Mouse (Mus musculus) neural tube, embryonic 15.5 days (tissue): ENCODE measurements around the gene Ppp1r1c. TPM values are rescaled to one million over a fixed set of nuclear protein-coding genes. Genes with fewer than 3 reads are reported as not detected.
"Not testable (repeated sequence)": the region's sequence is repeated elsewhere in the genome, so short reads cannot be mapped to it uniquely, and the experiment has no call there.

Experiments
- ATAC-seq: fragments of 200-750 bp; cut with Nextera tagmentation; 2 replicates; pipeline ENCODE4 v1.8.0; 2017; ENCODE audit warnings: mild to moderate bottlenecking, moderate TSS enrichment, moderate library complexity; ENCODE audit not compliant: low FRiP score
- H3K27ac ChIP-seq: fragments of 300-500 bp; sonication (generic); replicated peaks from 2 replicates; pipeline ENCODE4 v1.5.1; 2015; ENCODE audit warnings: mild to moderate bottlenecking, inconsistent platforms
- H3K27me3 ChIP-seq: fragments of 300-500 bp; sonication (generic); replicated peaks from 2 replicates; pipeline ENCODE4 v1.6.1; 2015; ENCODE audit warnings: inconsistent platforms
- H3K36me3 ChIP-seq: fragments of 300-500 bp; sonication (generic); 2 replicates; pipeline ENCODE4 v1.6.1; 2015; ENCODE audit warnings: inconsistent platforms
- H3K4me1 ChIP-seq: fragments of 300-500 bp; sonication (generic); 2 replicates; pipeline ENCODE4 v1.6.1; 2015; ENCODE audit warnings: inconsistent platforms
- H3K4me2 ChIP-seq: fragments of 300-500 bp; sonication (generic); 2 replicates; pipeline ENCODE4 v1.6.1; 2015; ENCODE audit warnings: inconsistent platforms, mild to moderate bottlenecking, moderate library complexity
- H3K4me3 ChIP-seq: fragments of 300-500 bp; sonication (generic); replicated peaks from 2 replicates; pipeline ENCODE4 v1.5.1; 2015; ENCODE audit warnings: mild to moderate bottlenecking, inconsistent platforms
- H3K9ac ChIP-seq: fragments of 300-500 bp; sonication (generic); replicated peaks from 2 replicates; pipeline ENCODE4 v1.6.1; 2015; ENCODE audit warnings: mild to moderate bottlenecking, inconsistent platforms
- H3K9me3 ChIP-seq: fragments of 300-500 bp; sonication (generic); replicated peaks from 2 replicates; pipeline ENCODE4 v1.6.1; 2016; ENCODE audit warnings: inconsistent platforms
- WGBS: fragments of 180-500 bp; shearing (Covaris S2); methylation state at CpG from one replicate; pipeline ENCODE4 v1.1.7; 2015; ENCODE audit warnings: mixed read lengths; 5-methylcytosine and 5-hydroxymethylcytosine counted together
- polyA plus RNA-seq: library from polyadenylated mRNA; unstranded; fragments of >200 nt; fragmentation: Nextera tagmentation; extraction: Ambion mirVana; gene quantifications from 2 replicates; pipeline ENCODE4 v1.2.1, GENCODE M21; 2015

Ppp1r1c gene
- polyA plus RNA-seq, 1 experiment from 2014 or later: 30.0 TPM

DNA sequence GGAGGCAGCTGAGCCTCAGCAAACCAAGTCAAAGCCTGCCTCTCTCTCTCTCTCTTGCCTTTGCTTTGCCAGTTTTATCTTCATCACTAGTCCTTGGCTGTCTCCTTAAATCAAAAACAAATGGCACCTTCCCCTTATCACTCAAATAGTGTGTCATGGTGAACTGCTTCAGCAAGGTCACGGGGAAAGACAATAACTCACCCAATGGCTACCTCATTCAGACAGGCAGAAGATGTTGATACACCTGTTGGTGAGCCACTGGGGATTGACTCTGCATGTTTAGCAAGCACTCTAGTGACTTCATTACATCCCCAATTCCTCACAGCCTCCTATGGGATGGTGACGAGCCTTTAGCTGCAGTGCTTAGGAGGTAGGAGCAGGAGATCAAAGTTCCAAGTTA is 89.9 kb downstream of the Ppp1r1c start:
- 53% methylated on average over 2 of the region's 2 CpGs for WGBS
- Histone ChIP-seq H3K9ac (no peak overlapping the region), H3K4me1 (no peaks in the 10 kb centered on the region), H3K27me3 (no peaks in the 10 kb centered on the region), H3K4me3 (no peak overlapping the region), H3K4me2 (no peak overlapping the region), H3K27ac (no peak overlapping the region), H3K9me3 (no peaks in the 10 kb centered on the region), H3K36me3 (no peaks in the 10 kb centered on the region)
- no peak for ATAC-seq

DNA sequence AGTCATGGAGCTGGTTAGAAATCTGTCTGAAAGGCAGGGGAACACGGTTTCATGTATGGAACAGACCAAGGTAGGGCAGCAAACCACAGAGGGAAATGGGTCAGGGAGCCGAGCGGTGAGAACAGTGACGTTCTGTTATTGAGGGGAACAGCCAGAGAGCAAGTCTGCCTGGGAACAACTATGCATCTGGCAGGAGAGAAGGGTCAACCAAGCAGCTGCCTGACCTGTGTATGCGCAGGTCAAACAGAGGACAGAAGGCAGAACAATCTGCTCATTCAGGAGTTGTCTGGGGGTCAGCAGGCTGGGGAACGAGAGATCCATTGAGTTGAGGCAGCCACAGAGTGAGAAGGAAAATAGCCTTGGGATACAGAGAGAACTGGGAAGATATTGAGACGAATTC is 91.0 kb downstream of the Ppp1r1c start:
- H3K9me3 ChIP-seq: no peaks in the 10 kb centered on the region
- no peak overlapping the region for H3K27ac ChIP-seq
- no peaks in the 10 kb centered on the region for H3K36me3 ChIP-seq
- WGBS: 15% methylated on average over 7 of the region's 7 CpGs
- no peak for ATAC-seq
- no peak overlapping the region for H3K4me3 ChIP-seq
- no peaks in the 10 kb centered on the region for H3K4me1 ChIP-seq
- no peaks in the 10 kb centered on the region for H3K27me3 ChIP-seq
- H3K4me2 ChIP-seq: no peak overlapping the region
- H3K9ac ChIP-seq: no peak overlapping the region

DNA sequence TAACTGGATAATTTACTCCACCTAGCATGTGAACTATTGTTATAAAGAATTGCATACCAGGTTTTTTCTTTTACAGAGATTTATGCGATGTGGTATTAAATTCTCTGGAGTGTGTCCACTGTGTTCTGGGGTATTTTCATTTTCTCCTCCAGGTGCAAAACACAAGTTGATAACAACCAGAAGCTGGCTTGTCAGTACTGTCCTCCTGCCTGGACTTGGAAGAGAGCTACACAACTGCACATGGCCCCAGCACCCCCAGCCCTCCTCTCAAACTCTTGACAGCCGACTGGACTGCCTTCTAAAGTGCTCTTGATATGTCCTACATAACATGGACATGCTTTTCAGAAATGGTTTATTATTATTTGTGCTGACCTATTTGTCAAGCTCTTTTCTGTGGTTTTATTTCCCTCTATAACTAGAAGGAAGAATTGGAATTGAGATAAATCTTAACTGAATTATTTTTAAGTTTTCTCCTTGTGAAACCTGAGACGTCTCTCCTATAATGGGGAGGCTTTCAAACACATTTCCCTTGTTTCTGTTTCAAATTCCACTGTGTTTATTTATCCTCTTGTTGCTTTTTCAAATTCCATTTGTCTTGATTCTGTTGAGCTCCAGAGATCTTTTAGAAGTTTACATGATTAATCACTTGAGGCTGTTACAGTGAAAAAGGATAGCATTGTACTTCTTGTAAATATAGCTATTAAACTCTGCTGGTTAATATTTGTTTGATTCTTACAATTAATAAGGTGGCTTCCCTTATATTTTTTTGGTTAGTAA is 108.3 kb downstream of the Ppp1r1c start:
- Histone ChIP-seq H3K9ac (no peak overlapping the region), H3K4me2 (no peak overlapping the region), H3K4me3 (no peak overlapping the region), H3K27ac (no peak overlapping the region), H3K9me3 (no peaks in the 10 kb centered on the region), H3K36me3 (no peaks in the 10 kb centered on the region), H3K4me1 (no peaks in the 10 kb centered on the region), H3K27me3 (no peaks in the 10 kb centered on the region)
- ATAC-seq: no peak
- WGBS: 77% methylated on average over 3 of the region's 3 CpGs

DNA sequence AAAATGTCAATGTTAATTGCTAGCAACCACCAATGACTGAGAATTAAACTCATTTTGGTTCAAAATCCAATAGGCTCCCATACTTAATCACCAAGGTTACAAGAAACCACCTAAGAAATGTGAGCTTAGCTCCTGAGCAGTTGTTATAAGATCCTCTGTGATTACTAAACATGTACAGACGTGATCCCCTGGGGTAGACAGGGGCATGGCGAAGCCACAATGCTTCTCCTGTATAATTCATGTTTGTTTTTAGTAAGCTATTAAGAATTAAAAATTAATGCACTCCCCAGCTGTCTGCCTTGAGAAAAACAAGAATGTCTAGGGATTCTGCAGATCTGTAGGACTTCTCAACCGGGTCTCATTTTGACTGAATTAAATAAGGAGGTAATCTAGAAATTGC is 112.0 kb downstream of the Ppp1r1c start:
- Histone ChIP-seq H3K9ac (no peak overlapping the region), H3K27me3 (no peaks in the 10 kb centered on the region), H3K36me3 (no peaks in the 10 kb centered on the region), H3K4me2 (no peak overlapping the region), H3K4me1 (no peaks in the 10 kb centered on the region), H3K27ac (no peak overlapping the region), H3K4me3 (no peak overlapping the region), H3K9me3 (no peaks in the 10 kb centered on the region)
- 61% methylated on average over 3 of the region's 3 CpGs for WGBS
- no peak for ATAC-seq

DNA sequence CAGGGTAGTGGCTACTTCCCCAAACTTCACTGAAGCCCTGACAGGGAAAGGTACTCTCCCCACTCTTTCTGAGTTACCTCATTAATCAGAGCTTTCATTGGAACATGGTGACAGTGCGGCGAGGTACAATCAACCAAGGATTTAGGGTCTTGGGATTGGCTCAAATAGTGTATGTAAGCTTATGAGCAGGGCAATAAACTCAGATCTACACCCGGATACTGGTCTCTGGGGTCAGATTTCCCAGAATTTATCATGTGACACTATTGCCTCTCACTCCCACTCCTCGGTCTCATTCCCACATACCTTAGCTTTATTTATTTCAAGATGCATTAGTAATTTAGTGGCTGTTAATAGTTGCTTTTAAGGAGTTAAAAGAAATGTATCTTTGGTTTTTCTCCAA is 118.3 kb downstream of the Ppp1r1c start:
- H3K27me3 ChIP-seq: no peaks in the 10 kb centered on the region
- ATAC-seq: no peak
- H3K9me3 ChIP-seq: no peaks in the 10 kb centered on the region
- no peak overlapping the region for H3K4me2 ChIP-seq
- H3K27ac ChIP-seq: no peak overlapping the region
- H3K4me1 ChIP-seq: no peaks in the 10 kb centered on the region
- no peak overlapping the region for H3K4me3 ChIP-seq
- H3K36me3 ChIP-seq: no peaks in the 10 kb centered on the region
- 75% methylated on average over 4 of the region's 4 CpGs for WGBS
- no peak overlapping the region for H3K9ac ChIP-seq

DNA sequence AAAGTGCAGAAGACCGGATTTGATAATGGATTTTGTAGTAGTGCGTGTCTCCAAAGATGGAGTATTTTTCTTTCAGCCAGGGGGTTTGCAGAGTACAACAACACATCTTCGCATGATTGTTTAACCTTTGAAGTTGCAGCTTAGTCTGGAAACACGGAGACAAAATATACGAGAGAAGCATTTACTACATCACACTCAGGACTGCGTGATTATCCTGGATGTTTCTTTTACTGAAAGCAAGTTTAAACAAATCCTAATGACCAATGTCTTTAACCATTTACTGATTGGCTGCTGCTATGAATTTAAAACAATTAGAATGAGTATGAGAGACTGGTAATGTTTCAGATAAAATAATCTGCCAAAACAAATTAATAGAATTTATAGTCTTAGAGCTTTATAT is 131.5 kb downstream of the Ppp1r1c start:
- H3K27ac ChIP-seq: no peak overlapping the region
- H3K9ac ChIP-seq: no peak overlapping the region
- no peak for ATAC-seq
- H3K4me1 ChIP-seq: no peaks in the 10 kb centered on the region
- no peak overlapping the region for H3K4me3 ChIP-seq
- no peak overlapping the region for H3K4me2 ChIP-seq
- H3K36me3 ChIP-seq: no peaks in the 10 kb centered on the region
- no peaks in the 10 kb centered on the region for H3K9me3 ChIP-seq
- no peaks in the 10 kb centered on the region for H3K27me3 ChIP-seq
- 86% methylated on average over 6 of the region's 6 CpGs for WGBS

DNA sequence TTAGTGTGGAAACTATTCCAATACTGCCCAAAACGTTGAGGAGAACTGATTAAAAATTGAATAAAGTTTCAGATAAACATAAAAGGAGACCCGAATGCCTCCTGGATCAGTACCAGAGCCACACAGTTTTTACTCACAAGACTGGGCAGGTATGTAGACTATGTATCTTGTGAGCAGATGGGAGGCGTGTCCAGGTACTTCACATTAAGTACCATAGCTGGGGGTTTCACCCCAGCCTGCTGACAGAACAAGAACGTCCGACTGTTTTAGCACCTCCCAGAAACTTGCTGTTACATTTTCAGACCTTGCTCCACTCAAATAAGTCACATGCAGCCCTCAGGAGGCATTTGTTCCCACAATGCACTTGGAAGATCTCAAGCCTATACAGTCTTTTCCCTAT is 131.9 kb downstream of the Ppp1r1c start:
- Histone ChIP-seq H3K9me3 (no peaks in the 10 kb centered on the region), H3K9ac (no peak overlapping the region), H3K27ac (no peak overlapping the region), H3K4me3 (no peak overlapping the region), H3K4me1 (no peaks in the 10 kb centered on the region), H3K4me2 (no peak overlapping the region), H3K27me3 (no peaks in the 10 kb centered on the region), H3K36me3 (no peaks in the 10 kb centered on the region)
- WGBS: 82% methylated on average over 5 of the region's 5 CpGs
- no peak for ATAC-seq

DNA sequence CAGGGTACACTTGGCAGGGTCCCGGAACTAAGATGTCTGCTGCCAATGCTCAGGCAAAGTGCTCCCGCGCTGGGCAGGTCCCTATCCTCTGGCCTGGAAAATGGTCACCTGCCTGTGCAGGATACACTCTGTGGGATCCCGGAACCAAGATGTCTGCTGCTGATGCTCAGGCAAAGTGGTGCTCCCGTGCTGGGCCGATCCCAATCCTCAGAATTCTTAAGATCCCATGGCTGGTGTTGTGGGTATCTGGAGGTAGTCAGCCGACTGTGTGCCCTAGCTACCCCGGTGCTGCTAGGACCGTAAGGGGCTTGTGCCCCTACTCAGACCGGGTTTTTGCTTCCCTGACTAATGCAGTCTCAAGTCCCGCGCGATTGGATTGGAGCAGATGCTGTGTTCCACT is 139.8 kb downstream of the Ppp1r1c start:
- WGBS: 92% methylated on average over 13 of the region's 13 CpGs
- H3K4me1 ChIP-seq, H3K36me3 ChIP-seq, H3K9ac ChIP-seq, H3K9me3 ChIP-seq, H3K4me3 ChIP-seq, H3K27ac ChIP-seq, ATAC-seq, H3K4me2 ChIP-seq, H3K27me3 ChIP-seq: not testable (repeated sequence)

DNA sequence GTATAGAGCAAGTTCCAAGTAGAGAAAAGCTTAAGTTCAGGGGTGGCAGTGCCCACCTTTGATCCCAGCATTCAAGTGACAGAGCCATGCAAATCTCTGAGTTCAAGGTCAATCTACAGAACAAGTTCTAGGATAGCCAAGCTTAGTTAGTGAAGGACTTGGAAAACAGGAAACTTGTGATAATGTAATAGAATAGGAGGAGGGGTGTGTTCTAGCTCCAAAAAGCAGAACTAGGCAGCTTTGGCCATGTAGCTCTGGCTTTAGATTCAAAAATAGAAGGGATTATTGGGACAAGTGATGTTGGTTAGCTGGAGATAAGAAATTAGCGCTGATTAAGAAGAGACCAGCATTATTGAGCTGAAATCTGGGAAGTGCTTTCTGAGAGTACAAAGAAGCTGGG is 149.3 kb downstream of the Ppp1r1c start:
- WGBS: 89% methylated on average over 1 of the region's 1 CpGs

DNA sequence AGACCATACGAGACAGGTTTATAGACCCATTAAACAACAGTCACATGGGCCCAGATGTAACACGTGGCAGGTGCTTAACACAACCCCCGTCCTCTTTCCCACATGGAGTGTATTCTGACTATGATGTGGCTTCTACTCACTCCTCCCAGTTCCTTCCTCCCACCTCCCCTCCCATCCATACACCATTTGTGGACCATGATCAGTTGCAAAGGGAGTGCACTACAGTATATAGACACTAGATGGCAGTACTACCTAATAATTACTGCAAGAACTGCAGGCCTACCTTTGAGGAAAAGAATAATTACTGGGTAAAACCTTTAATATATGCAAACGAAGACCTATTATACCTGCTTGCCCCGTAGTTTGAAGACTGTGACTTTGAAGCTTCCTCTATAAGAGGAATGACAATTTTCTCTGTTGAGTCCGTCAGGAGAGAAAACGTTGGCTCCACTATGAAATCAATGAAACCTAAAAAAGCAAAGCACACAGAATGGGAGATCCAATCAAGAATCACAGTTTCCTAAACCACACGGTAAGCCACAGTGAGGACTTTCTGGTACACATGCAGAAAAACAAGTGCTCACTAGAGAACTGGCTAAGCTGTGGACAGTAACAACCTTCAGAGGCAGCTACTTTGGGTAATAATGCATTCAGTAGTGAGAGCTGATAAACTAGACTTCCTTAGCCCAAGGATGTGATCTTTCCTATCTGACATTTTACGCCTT is 157.9 kb downstream of the Ppp1r1c start:
- 40% methylated on average over 9 of the region's 9 CpGs for WGBS
- Histone ChIP-seq H3K36me3 (no peaks in the 10 kb centered on the region), H3K27ac (no peak overlapping the region), H3K9ac (no peak overlapping the region), H3K4me2 (no peak overlapping the region), H3K4me1 (no peaks in the 10 kb centered on the region), H3K9me3 (no peaks in the 10 kb centered on the region), H3K4me3 (no peak overlapping the region), H3K27me3 (no peaks in the 10 kb centered on the region)
- peak; percentile 81 for ATAC-seq

More for the DNA sequence above, 149.3 kb downstream of the Ppp1r1c start:
- H3K27me3 ChIP-seq: no peaks in the 10 kb centered on the region
- no peaks in the 10 kb centered on the region for H3K36me3 ChIP-seq
- no peaks in the 10 kb centered on the region for H3K9me3 ChIP-seq
- ATAC-seq: no peak
- no peak overlapping the region for H3K9ac ChIP-seq
- H3K4me2 ChIP-seq: no peak overlapping the region
- H3K4me3 ChIP-seq: no peak overlapping the region
- H3K4me1 ChIP-seq: no peaks in the 10 kb centered on the region
- no peak overlapping the region for H3K27ac ChIP-seq
